Mouse (Mus musculus) heart, embryonic 12.5 days (tissue): ENCODE measurements around the gene Sys1. TPM values are rescaled to one million over a fixed set of nuclear protein-coding genes. Genes with fewer than 3 reads are reported as not detected.

Experiments used
- ATAC-seq: fragments of 200-750 bp; cut with Nextera tagmentation; 2 replicates; pipeline ENCODE4 v1.8.0; 2017; ENCODE audit warnings: moderate TSS enrichment, moderate library complexity; ENCODE audit not compliant: insufficient number of reproducible peaks, low FRiP score
- H3K27ac ChIP-seq: fragments of 300-500 bp; sonication (generic); 2 replicates; pipeline ENCODE4 v1.5.1; 2016; ENCODE audit warnings: mild to moderate bottlenecking, moderate library complexity; ENCODE audit not compliant: poor library complexity, severe bottlenecking
- H3K27me3 ChIP-seq: fragments of 300-500 bp; sonication (generic); replicated peaks from 2 replicates; pipeline ENCODE4 v1.6.1; 2016; ENCODE audit warnings: mild to moderate bottlenecking, moderate library complexity
- H3K36me3 ChIP-seq: fragments of 300-500 bp; sonication (generic); 2 replicates; pipeline ENCODE4 v1.6.1; 2016; ENCODE audit warnings: mild to moderate bottlenecking, moderate library complexity
- H3K4me1 ChIP-seq: fragments of 300-500 bp; sonication (generic); replicated peaks from 2 replicates; pipeline ENCODE4 v1.6.1; 2016; ENCODE audit warnings: mild to moderate bottlenecking
- H3K4me2 ChIP-seq: fragments of 300-500 bp; sonication (generic); 2 replicates; pipeline ENCODE4 v1.6.1; 2016; ENCODE audit warnings: mild to moderate bottlenecking, moderate library complexity
- H3K4me3 ChIP-seq: fragments of 300-500 bp; sonication (generic); 2 replicates; pipeline ENCODE4 v1.5.1; 2016; ENCODE audit warnings: mild to moderate bottlenecking
- H3K9ac ChIP-seq: fragments of 300-500 bp; sonication (generic); 2 replicates; pipeline ENCODE4 v1.6.1; 2016; ENCODE audit warnings: mild to moderate bottlenecking, moderate library complexity
- H3K9me3 ChIP-seq: fragments of 300-500 bp; sonication (generic); replicated peaks from 2 replicates; pipeline ENCODE4 v1.6.1; 2016; ENCODE audit warnings: mild to moderate bottlenecking, moderate library complexity
- WGBS: fragments of 180-500 bp; shearing (Covaris S2); methylation state at CpG from one replicate; pipeline ENCODE4 v1.1.7; 2016; 5-methylcytosine and 5-hydroxymethylcytosine counted together
- polyA plus RNA-seq: library from polyadenylated mRNA; unstranded; fragments of >200 nt; fragmentation: Nextera tagmentation; extraction: Ambion mirVana; gene quantifications from 2 replicates; pipeline ENCODE4 v1.2.1, GENCODE M21; 2016

Gene Sys1
- polyA plus RNA-seq, 1 experiment from 2014 or later = 36.4 TPM

- Histone ChIP-seq H3K4me1 (peaks cover 56% of the 10 kb centered on the region), H3K9me3 (no peaks in the 10 kb centered on the region), H3K27ac (peak overlapping the region; percentile 74), H3K4me2 (peak overlapping the region; percentile 83), H3K9ac (peak overlapping the region; percentile 86), H3K27me3 (peaks cover 4% of the 10 kb centered on the region; the same call in 1 of the 2 replicates), H3K4me3 (peak overlapping the region; percentile 74), H3K36me3 (no peaks in the 10 kb centered on the region)
- peak; percentile 54 for ATAC-seq
- 2% methylated on average over 29 of the region's 29 CpGs for WGBS
These were observed 14.3 kb upstream of the Sys1 start for GRCm38 (mm10) chr2:164442315-164443050.

DNA sequence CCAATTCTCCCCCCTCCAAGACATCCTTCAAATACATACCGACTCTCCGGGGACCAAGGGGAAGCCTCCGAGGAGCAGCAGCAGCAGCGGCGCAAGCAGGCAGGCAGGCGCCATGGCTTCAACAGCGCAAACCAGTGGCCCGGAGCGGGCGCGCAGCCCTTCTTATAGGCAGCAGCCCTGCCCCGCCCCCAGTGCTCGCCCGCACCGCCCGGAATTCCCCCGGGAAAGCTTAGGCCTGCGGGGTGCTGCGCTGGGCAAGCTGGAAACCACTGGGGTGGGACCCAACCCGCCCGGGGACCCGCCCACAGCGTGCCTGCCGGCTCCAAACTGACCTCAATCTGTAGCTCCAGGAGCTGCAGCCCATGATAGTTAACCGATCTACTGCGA, 13.7 kb upstream of the Sys1 start:
- H3K27ac ChIP-seq = peak overlapping the region; percentile 74
- H3K4me3 ChIP-seq = peak overlapping the region; percentile 74
- peak overlapping the region; percentile 86 for H3K9ac ChIP-seq
- 1% methylated on average over 23 of the region's 26 CpGs for WGBS
- peak; percentile 86 for ATAC-seq
- peaks cover 51% of the 10 kb centered on the region for H3K4me1 ChIP-seq
- H3K4me2 ChIP-seq = peak overlapping the region; percentile 83
- no peaks in the 10 kb centered on the region for H3K36me3 ChIP-seq
- no peaks in the 10 kb centered on the region for H3K9me3 ChIP-seq
- H3K27me3 ChIP-seq = peaks cover 4% of the 10 kb centered on the region; the same call in 1 of the 2 replicates

GRCm38 (mm10) chr2:164443460-164444000, 13.2 kb upstream of the Sys1 start, which contains the start of gene Sdc4:
Gene Sdc4 (minus strand): TSS chr2:164443887.
- no peak for ATAC-seq
- H3K9me3 ChIP-seq = no peaks in the 10 kb centered on the region
- peak within 1 kb of the TSS; percentile 86 for H3K9ac ChIP-seq
- peak within 1 kb of the TSS; percentile 74 for H3K4me3 ChIP-seq
- H3K27me3 ChIP-seq = peaks cover 4% of the 10 kb centered on the region; the same call in 1 of the 2 replicates
- H3K36me3 ChIP-seq = no peaks in the 10 kb centered on the region
- peaks cover 46% of the 10 kb centered on the region for H3K4me1 ChIP-seq
- H3K4me2 ChIP-seq = peak within 1 kb of the TSS; percentile 83
- 8% methylated on average over 18 of the region's 18 CpGs for WGBS
- peak within 1 kb of the TSS; percentile 74 for H3K27ac ChIP-seq

- no peaks in the 10 kb centered on the region for H3K9me3 ChIP-seq
- H3K27me3 ChIP-seq = peaks cover 4% of the 10 kb centered on the region; the same call in 1 of the 2 replicates
- H3K36me3 ChIP-seq = no peaks in the 10 kb centered on the region
- H3K4me3 ChIP-seq = no peak overlapping the region
- no peak overlapping the region for H3K27ac ChIP-seq
- no peak for ATAC-seq
- WGBS = 71% methylated on average over 2 of the region's 2 CpGs
- peaks cover 46% of the 10 kb centered on the region for H3K4me1 ChIP-seq
- no peak overlapping the region for H3K4me2 ChIP-seq
- no peak overlapping the region for H3K9ac ChIP-seq
These were observed 12.1 kb upstream of the Sys1 start for GRCm38 (mm10) chr2:164444701-164445100.

GRCm38 (mm10) chr2:164445399-164446085, 11.2 kb upstream of the Sys1 start:
- Histone ChIP-seq H3K4me2 (no peak overlapping the region), H3K4me1 (peaks cover 42% of the 10 kb centered on the region), H3K9ac (no peak overlapping the region), H3K27me3 (peaks cover 4% of the 10 kb centered on the region; the same call in 1 of the 2 replicates), H3K9me3 (no peaks in the 10 kb centered on the region), H3K4me3 (no peak overlapping the region), H3K36me3 (no peaks in the 10 kb centered on the region), H3K27ac (no peak overlapping the region)
- no peak for ATAC-seq
- WGBS = 71% methylated on average over 3 of the region's 3 CpGs

DNA sequence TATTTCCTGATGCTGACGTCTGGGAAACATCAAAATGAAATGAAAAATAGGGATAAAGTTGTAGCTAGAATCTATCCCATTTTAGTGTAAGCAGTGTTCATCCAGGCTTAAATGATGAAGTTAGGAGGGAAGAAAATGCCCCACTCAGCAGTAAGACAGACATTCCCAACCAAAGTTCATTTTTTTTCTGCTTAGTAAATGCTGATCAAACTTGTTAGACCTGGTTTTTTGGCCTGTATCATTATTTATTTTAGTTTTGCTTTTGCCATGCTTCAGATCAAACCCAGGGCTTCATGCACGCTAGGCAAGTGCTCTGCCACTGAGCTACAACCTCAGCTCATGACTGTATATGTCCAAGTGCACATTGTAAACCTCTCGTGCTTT, 10.7 kb upstream of the Sys1 start:
- Histone ChIP-seq H3K4me1 (peaks cover 38% of the 10 kb centered on the region), H3K9ac (no peak overlapping the region), H3K4me2 (no peak overlapping the region), H3K9me3 (no peaks in the 10 kb centered on the region), H3K27me3 (peaks cover 2% of the 10 kb centered on the region; the same call in 1 of the 2 replicates), H3K4me3 (no peak overlapping the region), H3K36me3 (no peaks in the 10 kb centered on the region), H3K27ac (no peak overlapping the region)
- WGBS = 74% methylated on average over 3 of the region's 3 CpGs
- ATAC-seq = no peak

- Histone ChIP-seq H3K36me3 (no peaks in the 10 kb centered on the region), H3K27me3 (no peaks in the 10 kb centered on the region), H3K9me3 (no peaks in the 10 kb centered on the region), H3K4me2 (no peak overlapping the region), H3K9ac (no peak overlapping the region), H3K27ac (no peak overlapping the region), H3K4me1 (peaks cover 41% of the 10 kb centered on the region), H3K4me3 (no peak overlapping the region)
- 81% methylated on average over 1 of the region's 1 CpGs for WGBS
- no peak for ATAC-seq
These were observed 8.6 kb upstream of the Sys1 start for GRCm38 (mm10) chr2:164448140-164448539.

GRCm38 (mm10) chr2:164448921-164449320, 7.8 kb upstream of the Sys1 start:
- Histone ChIP-seq H3K9me3 (no peaks in the 10 kb centered on the region), H3K36me3 (no peaks in the 10 kb centered on the region), H3K4me1 (peaks cover 39% of the 10 kb centered on the region), H3K9ac (no peak overlapping the region), H3K27me3 (no peaks in the 10 kb centered on the region), H3K27ac (peak overlapping the region; percentile 31; the same call in 1 of the 2 replicates), H3K4me2 (0 out of 2 replicates have a peak overlapping the region, but pooled peaks have one; percentile 3), H3K4me3 (no peak overlapping the region)
- 57% methylated on average over 5 of the region's 5 CpGs for WGBS
- no peak for ATAC-seq

DNA sequence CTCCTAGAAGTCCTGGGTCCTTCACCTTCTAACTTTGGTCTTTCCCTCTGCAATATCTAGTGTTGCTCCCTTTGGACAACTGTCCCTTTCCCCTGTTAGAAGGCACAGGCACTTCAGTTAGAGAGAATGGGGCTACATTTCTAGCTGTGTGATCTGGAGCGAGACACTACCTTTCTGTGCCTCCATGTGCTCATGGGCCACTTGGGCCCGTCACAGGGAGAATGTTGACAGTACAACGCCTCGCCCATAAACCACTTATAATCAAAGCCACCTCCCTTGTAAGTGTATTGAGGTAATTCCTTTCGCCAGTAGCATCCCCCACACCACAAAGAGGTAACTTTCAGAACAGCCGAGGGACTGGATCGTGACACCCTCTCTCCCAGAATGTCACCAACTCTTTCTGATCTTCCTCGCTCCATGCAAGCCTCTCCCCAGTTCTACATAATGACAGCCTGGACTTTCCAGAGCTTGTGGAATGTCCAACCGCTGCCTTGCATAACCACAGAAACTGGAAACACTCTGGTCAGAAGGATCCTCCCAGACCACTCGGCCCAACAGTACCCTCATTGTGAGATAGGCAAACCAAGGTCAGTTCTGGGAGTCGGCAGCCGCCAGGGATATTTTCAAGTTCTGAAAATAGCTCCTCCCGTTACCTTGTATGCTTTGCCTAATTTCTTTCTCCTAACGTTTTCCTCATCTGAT, 7.3 kb upstream of the Sys1 start:
- no peaks in the 10 kb centered on the region for H3K27me3 ChIP-seq
- H3K36me3 ChIP-seq = no peaks in the 10 kb centered on the region
- ATAC-seq = no peak
- H3K27ac ChIP-seq = peak overlapping the region; percentile 58; the same call in 1 of the 2 replicates
- no peak overlapping the region for H3K9ac ChIP-seq
- no peak overlapping the region for H3K4me3 ChIP-seq
- H3K4me2 ChIP-seq = 0 out of 2 replicates have a peak overlapping the region, but pooled peaks have one; percentile 3
- H3K9me3 ChIP-seq = no peaks in the 10 kb centered on the region
- H3K4me1 ChIP-seq = peaks cover 43% of the 10 kb centered on the region
- WGBS = 48% methylated on average over 14 of the region's 14 CpGs

GRCm38 (mm10) chr2:164452000-164452676, 4.6 kb upstream of the Sys1 start:
- no peak overlapping the region for H3K4me3 ChIP-seq
- no peak overlapping the region for H3K9ac ChIP-seq
- H3K4me1 ChIP-seq = peaks cover 66% of the 10 kb centered on the region
- no peak; the same call in 1 of the 2 replicates for ATAC-seq
- 37% methylated on average over 13 of the region's 13 CpGs for WGBS
- no peaks in the 10 kb centered on the region for H3K9me3 ChIP-seq
- H3K4me2 ChIP-seq = peak overlapping the region; percentile 13; the same call in 1 of the 2 replicates
- no peaks in the 10 kb centered on the region for H3K36me3 ChIP-seq
- peak overlapping the region; percentile 60 for H3K27ac ChIP-seq
- H3K27me3 ChIP-seq = no peaks in the 10 kb centered on the region
